Mouse (Mus musculus) A20 (cell line): ENCODE data around the gene Pitpnc1.

Source experiments
- DNase-seq: peaks from one replicate; pipeline ENCODE4 v3.0.0-alpha.2; 2011; ENCODE audit warnings: low read depth, low spot score

Gene Pitpnc1

GRCm38 (mm10) chr11:107443121-107444095 lies 27.1 kb downstream of the Pitpnc1 start:
- peak; percentile 91 for DNase-seq

GRCm38 (mm10) chr11:107441050-107441449 lies 29.4 kb downstream of the Pitpnc1 start:
- DNase-seq: peak; percentile 88

- no peak for DNase-seq
Observed at GRCm38 (mm10) chr11:107438140-107438539, 32.4 kb downstream of the Pitpnc1 start.

- DNase-seq: no peak
Observed at GRCm38 (mm10) chr11:107437723-107438122, 32.8 kb downstream of the Pitpnc1 start.

- DNase-seq: no peak
Observed at GRCm38 (mm10) chr11:107435776-107436449, 34.6 kb downstream of the Pitpnc1 start.

- DNase-seq: no peak
Observed at GRCm38 (mm10) chr11:107431197-107431965, 39.1 kb downstream of the Pitpnc1 start.

- DNase-seq: no peak
Observed at GRCm38 (mm10) chr11:107428011-107428410, 42.5 kb downstream of the Pitpnc1 start.

- DNase-seq: no peak
Observed at GRCm38 (mm10) chr11:107424176-107424575, 46.3 kb downstream of the Pitpnc1 start.

GRCm38 (mm10) chr11:107422356-107422754 lies 48.1 kb downstream of the Pitpnc1 start:
- DNase-seq: no peak

- DNase-seq: no peak
Observed at GRCm38 (mm10) chr11:107421751-107422355, 48.6 kb downstream of the Pitpnc1 start.

- no peak for DNase-seq
Observed at GRCm38 (mm10) chr11:107419925-107420324, 50.6 kb downstream of the Pitpnc1 start.

- DNase-seq: peak; percentile 89
Observed at GRCm38 (mm10) chr11:107417041-107417583, 53.4 kb downstream of the Pitpnc1 start.

- DNase-seq: no peak
Observed at GRCm38 (mm10) chr11:107416561-107416926, 54.0 kb downstream of the Pitpnc1 start.

GRCm38 (mm10) chr11:107415901-107416560 lies 54.5 kb downstream of the Pitpnc1 start:
- DNase-seq: no peak

GRCm38 (mm10) chr11:107414996-107415747 lies 55.3 kb downstream of the Pitpnc1 start:
- no peak for DNase-seq

- DNase-seq: no peak
Observed at GRCm38 (mm10) chr11:107413251-107413655, 57.2 kb downstream of the Pitpnc1 start.

- no peak for DNase-seq
Observed at GRCm38 (mm10) chr11:107412128-107412527, 58.4 kb downstream of the Pitpnc1 start.

- no peak for DNase-seq
Observed at GRCm38 (mm10) chr11:107411576-107411975, 58.9 kb downstream of the Pitpnc1 start.

GRCm38 (mm10) chr11:107410804-107411203 lies 59.7 kb downstream of the Pitpnc1 start:
- no peak for DNase-seq
